Mouse (Mus musculus) forelimb bud, embryonic 11.5 days (tissue): ENCODE measurements around the gene Llph.
"Not testable (repeated sequence)": the region's sequence is repeated elsewhere in the genome, so short reads cannot be mapped to it uniquely, and the experiment has no call there.

Source experiments
- DNase-seq: peaks from one replicate; pipeline ENCODE4 v3.0.0-alpha.2; 2012; ENCODE audit warnings: low read depth, low spot score

Gene Llph

GRCm38 (mm10) chr10:120226871-120227661 is at the start of gene Llph:
TSS of gene Llph (plus strand) at chr10:120227070.
- DNase-seq: peak; percentile 74

GRCm38 (mm10) chr10:120182887-120183286 is 44.0 kb upstream of the Llph start:
- DNase-seq: no peak

- no peak for DNase-seq
Measured at GRCm38 (mm10) chr10:120183342-120183741, 43.5 kb upstream of the Llph start.

- DNase-seq: no peak
Measured at GRCm38 (mm10) chr10:120188513-120188912, 38.4 kb upstream of the Llph start.

GRCm38 (mm10) chr10:120189276-120189675 is 37.6 kb upstream of the Llph start:
- no peak for DNase-seq

GRCm38 (mm10) chr10:120189782-120190181 is 37.1 kb upstream of the Llph start:
- DNase-seq: no peak

GRCm38 (mm10) chr10:120191165-120191564 is 35.7 kb upstream of the Llph start:
- DNase-seq: no peak

- no peak for DNase-seq
Measured at GRCm38 (mm10) chr10:120192278-120192677, 34.6 kb upstream of the Llph start.

GRCm38 (mm10) chr10:120193255-120193654 is 33.6 kb upstream of the Llph start:
- no peak for DNase-seq

GRCm38 (mm10) chr10:120197061-120197835 is 29.6 kb upstream of the Llph start:
- DNase-seq: no peak

GRCm38 (mm10) chr10:120201131-120201921 is 25.5 kb upstream of the Llph start, which contains the start of gene Tmbim4:
TSS of gene Tmbim4 (plus strand) at chr10:120201590.
- DNase-seq: peak; percentile 18

GRCm38 (mm10) chr10:120201961-120202402 is 24.9 kb upstream of the Llph start, which contains the start of gene Irak3:
TSS of gene Irak3 (minus strand) at chr10:120202130.
- peak; percentile 84 for DNase-seq

GRCm38 (mm10) chr10:120202467-120203250 is 24.2 kb upstream of the Llph start:
- no peak for DNase-seq

- no peak for DNase-seq
Measured at GRCm38 (mm10) chr10:120204591-120205210, 22.2 kb upstream of the Llph start.

GRCm38 (mm10) chr10:120208015-120208414 is 18.9 kb upstream of the Llph start:
- no peak for DNase-seq

- DNase-seq: peak; percentile 85
Measured at GRCm38 (mm10) chr10:120208575-120209538, 18.0 kb upstream of the Llph start.

GRCm38 (mm10) chr10:120209539-120209925 is 17.3 kb upstream of the Llph start:
- DNase-seq: no peak

- DNase-seq: no peak
Measured at GRCm38 (mm10) chr10:120210096-120210495, 16.8 kb upstream of the Llph start.

- DNase-seq: not testable (repeated sequence)
Measured at GRCm38 (mm10) chr10:120217099-120217498, 9.8 kb upstream of the Llph start.
